Mouse (Mus musculus) kidney, adult 2 months (tissue): ENCODE results near the gene H2-M5.

Source experiments
- CTCF ChIP-seq: fragments of 200-500 bp; conservative IDR thresholded peaks from 2 replicates; pipeline ENCODE4 v1.5.1; 2011; ENCODE audit warnings: low read depth, mild to moderate bottlenecking, control low read depth, low read length, moderate library complexity, mixed read lengths; ENCODE audit not compliant: insufficient read depth, insufficient read length
- POLR2A ChIP-seq: fragments of 200-500 bp; IDR thresholded peaks from one replicate; pipeline ENCODE4 v1.6.1; 2011; ENCODE audit warnings: low read depth, low read length, control low read depth

DNA sequence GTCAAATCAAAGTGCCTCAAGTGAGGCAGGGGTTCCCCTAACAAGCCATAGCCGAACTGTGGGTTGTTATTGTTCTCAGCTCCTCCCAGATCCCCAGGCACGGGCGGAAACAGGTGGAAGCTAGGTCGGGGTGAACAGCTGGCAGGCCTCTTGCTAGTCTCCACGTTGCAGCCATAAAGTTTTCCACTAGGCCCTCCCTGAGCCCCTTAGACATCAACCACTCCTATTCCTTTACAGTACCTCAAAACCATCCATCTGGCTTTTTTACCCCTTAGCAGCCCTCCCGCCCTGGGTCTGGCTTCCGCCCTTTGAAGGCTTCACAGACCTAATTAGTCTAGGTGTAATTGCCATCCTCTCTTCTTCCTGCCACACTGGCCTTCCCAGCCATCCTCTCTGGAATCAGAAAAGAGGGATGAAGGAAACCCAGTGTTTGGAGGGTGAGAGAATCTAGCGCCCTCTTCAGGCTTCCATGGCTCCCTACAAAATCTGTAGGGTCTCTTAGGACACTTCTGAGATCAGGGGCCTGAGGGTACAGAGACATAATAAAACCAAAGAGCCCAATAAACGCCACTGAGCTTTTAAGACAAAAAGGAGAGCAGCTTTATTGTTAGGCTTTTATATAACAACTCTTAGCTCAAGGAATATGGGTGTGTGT is 45.1 kb downstream of the H2-M5 start:
- peak; percentile 14; the same call in 1 of the 2 replicates for TF ChIP-seq CTCF
- no peak for TF ChIP-seq POLR2A
